Mouse (Mus musculus) thymus, adult 2 months (tissue): ENCODE measurements around the gene Map3k10. TPM values are rescaled to one million over a fixed set of nuclear protein-coding genes. Genes with fewer than 3 reads are reported as not detected.
A peak's percentile ranks its signal among the peaks of the same experiment; 100 is the strongest.

ENCODE experiments used
- DNase-seq: peaks from one replicate; pipeline ENCODE4 v3.0.0; 2021
- H3K27ac ChIP-seq: fragments of 200-500 bp; 2 replicates; pipeline ENCODE4 v1.5.1; 2012; ENCODE audit warnings: low read length, control low read depth; ENCODE audit not compliant: control insufficient read depth, insufficient read depth
- H3K27me3 ChIP-seq: fragments of 200-500 bp; 2 replicates; pipeline ENCODE4 v1.6.1; 2012; ENCODE audit warnings: mild to moderate bottlenecking, low read length, moderate library complexity, mixed read lengths; ENCODE audit not compliant: control insufficient read depth, insufficient read depth
- H3K36me3 ChIP-seq: fragments of 200-500 bp; 2 replicates; pipeline ENCODE4 v1.6.1; 2012; ENCODE audit warnings: mild to moderate bottlenecking, low read length, moderate library complexity; ENCODE audit not compliant: control insufficient read depth, insufficient read depth
- H3K4me1 ChIP-seq: fragments of 200-500 bp; replicated peaks from 2 replicates; pipeline ENCODE4 v1.6.1; 2012; ENCODE audit warnings: low read length; ENCODE audit not compliant: control insufficient read depth, insufficient read depth
- H3K4me3 ChIP-seq: fragments of 200-500 bp; 2 replicates; pipeline ENCODE4 v1.5.1; 2012; ENCODE audit warnings: mild to moderate bottlenecking, low read length, control low read depth, moderate library complexity; ENCODE audit not compliant: control insufficient read depth, insufficient read depth
- CTCF ChIP-seq: fragments of 200-500 bp; IDR thresholded peaks from 2 replicates; pipeline ENCODE4 v1.5.1; 2012; ENCODE audit warnings: mild to moderate bottlenecking, control low read depth, low read length, moderate library complexity, borderline replicate concordance; ENCODE audit not compliant: control insufficient read depth, poor library complexity, insufficient read depth; ENCODE audit errors: extremely low read depth
- POLR2A ChIP-seq: fragments of 200-500 bp; IDR thresholded peaks from 2 replicates; pipeline ENCODE4 v1.6.1; 2012; ENCODE audit warnings: mild to moderate bottlenecking, low read length, control low read depth, moderate library complexity; ENCODE audit not compliant: control insufficient read depth, poor library complexity, insufficient read depth; ENCODE audit errors: extremely low read depth
- WGBS: fragments of 180-500 bp; shearing (Covaris S2); methylation state at CpG from one replicate; pipeline ENCODE4 v1.1.7; 2018; 5-methylcytosine and 5-hydroxymethylcytosine counted together
- polyA plus RNA-seq: library from polyadenylated mRNA; depleted of rRNA; stranded (reverse); fragments of >200 nt; gene quantifications from 2 replicates; pipeline ENCODE4 v1.2.3, GENCODE M21; 2012

The Map3k10 gene
- polyA plus RNA-seq, 1 experiment: 24.7 TPM

DNA sequence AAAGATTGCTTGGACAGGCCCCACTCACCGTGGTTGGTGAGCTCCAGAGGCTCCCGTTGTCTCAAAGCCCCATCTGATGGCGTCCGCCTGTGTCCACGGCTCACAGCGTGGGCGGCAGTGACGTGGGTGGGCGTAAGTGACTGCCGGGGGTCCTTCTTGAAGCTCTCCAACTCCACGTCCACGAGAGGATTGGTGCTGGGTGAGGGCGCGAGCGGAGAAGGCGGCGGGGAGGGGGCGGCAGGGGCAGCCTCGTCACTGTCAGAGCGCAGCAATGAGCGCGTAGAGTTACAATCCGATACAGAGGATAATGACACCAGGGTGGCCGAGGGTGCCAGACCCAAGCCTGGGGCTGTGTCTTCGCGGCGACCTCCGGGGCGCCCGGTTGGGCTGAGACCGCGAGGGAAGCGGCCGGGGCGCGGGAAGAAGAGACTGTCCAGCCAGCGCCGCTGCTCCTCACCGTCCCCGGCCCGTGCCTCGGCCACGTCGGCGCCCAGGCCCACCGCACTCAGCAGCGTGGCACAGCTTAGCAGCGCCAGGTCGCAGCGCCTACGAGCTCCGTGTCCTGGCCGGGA lies 16.5 kb downstream of the Map3k10 start:
- no peaks in the 10 kb centered on the region for H3K4me1 ChIP-seq
- no peaks in the 10 kb centered on the region for H3K36me3 ChIP-seq
- no peak overlapping the region for H3K4me3 ChIP-seq
- 46% methylated on average over 53 of the region's 53 CpGs for WGBS
- no peak for TF ChIP-seq POLR2A
- H3K27ac ChIP-seq: no peak overlapping the region
- H3K27me3 ChIP-seq: peaks cover 5% of the 10 kb centered on the region; the same call in 1 of the 2 replicates
- no peak for DNase-seq

DNA sequence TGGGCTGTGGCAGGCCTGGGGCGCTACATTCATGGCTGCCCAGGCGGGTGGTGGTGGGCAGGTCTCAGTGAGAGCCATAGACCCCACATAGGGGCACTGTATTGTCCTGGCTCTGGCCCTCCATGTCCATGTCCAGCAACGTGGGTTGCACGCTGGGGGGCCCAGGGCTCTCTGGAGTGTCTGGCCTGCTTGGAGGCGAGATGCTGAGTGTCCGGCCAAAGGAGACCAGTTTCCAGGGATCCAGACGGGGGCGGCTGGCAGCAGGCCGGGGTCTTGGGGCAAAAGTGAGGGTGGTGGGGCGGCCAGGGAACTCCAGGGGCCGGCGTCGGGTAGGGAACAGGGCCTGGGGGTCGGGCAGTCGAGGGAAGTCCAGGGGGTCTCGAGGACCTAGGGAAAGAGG lies 17.8 kb downstream of the Map3k10 start:
- Histone ChIP-seq H3K27ac (no peak overlapping the region), H3K36me3 (no peaks in the 10 kb centered on the region), H3K27me3 (peaks cover 5% of the 10 kb centered on the region; the same call in 1 of the 2 replicates), H3K4me1 (no peaks in the 10 kb centered on the region), H3K4me3 (no peak overlapping the region)
- no peak for DNase-seq
- TF ChIP-seq CTCF: no peak
- no peak for TF ChIP-seq POLR2A
- 95% methylated on average over 16 of the region's 16 CpGs for WGBS

DNA sequence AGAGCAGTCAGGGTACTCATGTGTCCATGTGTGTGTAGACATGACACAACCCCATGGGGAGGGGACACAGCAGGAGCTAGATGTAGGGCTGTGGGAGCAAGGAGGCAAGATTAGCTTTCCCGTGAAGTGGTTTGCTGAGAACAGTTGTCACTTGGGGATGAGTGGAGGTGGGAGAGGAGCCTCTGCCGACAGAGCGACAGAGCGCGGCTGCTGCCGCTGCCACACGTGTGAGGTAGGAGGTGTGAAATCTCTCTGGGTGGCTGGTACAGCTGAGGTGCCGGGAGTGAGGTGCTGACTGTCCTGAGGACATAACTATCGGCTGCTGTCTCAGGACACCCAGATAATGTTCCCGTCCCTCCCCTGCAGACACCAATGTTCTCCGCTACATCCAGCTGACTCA lies 18.9 kb downstream of the Map3k10 start:
- Histone ChIP-seq H3K36me3 (no peaks in the 10 kb centered on the region), H3K27ac (no peak overlapping the region), H3K27me3 (peaks cover 5% of the 10 kb centered on the region; the same call in 1 of the 2 replicates), H3K4me1 (no peaks in the 10 kb centered on the region), H3K4me3 (no peak overlapping the region)
- DNase-seq: no peak
- WGBS: 52% methylated on average over 11 of the region's 11 CpGs
- TF ChIP-seq CTCF (no peak), POLR2A (no peak)

DNA sequence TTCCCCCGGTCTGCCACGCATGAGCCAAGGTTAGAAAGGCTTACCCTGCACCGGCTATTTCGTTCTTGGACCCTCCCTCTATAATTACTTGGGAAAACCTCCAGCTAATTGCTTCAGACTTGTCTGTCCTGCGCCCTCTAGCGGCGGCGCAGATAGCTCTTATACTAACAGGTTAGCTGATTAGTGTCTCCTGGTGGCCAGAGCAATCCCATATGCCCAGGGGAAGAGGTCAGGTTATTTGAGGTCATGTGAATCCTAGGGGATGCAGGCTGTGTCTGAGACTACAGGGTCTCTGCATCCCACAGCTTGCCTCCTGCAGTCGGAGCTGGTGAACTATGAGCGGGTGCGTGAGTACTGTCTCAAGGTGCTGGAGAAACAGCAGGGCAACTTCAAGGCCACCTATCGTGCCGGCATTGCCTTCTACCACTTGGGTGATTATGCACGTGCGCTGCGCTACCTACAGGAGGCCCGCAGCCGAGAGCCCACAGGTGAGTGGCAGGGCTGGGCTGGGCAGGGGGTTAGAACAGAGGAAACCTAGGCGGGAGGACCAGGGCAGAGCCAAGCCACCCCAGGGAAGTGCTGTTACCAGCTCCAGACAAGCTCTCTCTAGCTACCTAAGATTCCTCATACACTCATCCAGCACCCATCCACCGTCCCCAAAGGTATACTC lies 19.7 kb downstream of the Map3k10 start:
- Histone ChIP-seq H3K36me3 (no peaks in the 10 kb centered on the region), H3K4me3 (no peak overlapping the region), H3K27ac (no peak overlapping the region), H3K27me3 (peaks cover 5% of the 10 kb centered on the region; the same call in 1 of the 2 replicates), H3K4me1 (no peaks in the 10 kb centered on the region)
- TF ChIP-seq CTCF: no peak
- whole genome bisulfite sequencing: 65% methylated on average over 20 of the region's 20 CpGs
- DNase-seq: peak; percentile 26

DNA sequence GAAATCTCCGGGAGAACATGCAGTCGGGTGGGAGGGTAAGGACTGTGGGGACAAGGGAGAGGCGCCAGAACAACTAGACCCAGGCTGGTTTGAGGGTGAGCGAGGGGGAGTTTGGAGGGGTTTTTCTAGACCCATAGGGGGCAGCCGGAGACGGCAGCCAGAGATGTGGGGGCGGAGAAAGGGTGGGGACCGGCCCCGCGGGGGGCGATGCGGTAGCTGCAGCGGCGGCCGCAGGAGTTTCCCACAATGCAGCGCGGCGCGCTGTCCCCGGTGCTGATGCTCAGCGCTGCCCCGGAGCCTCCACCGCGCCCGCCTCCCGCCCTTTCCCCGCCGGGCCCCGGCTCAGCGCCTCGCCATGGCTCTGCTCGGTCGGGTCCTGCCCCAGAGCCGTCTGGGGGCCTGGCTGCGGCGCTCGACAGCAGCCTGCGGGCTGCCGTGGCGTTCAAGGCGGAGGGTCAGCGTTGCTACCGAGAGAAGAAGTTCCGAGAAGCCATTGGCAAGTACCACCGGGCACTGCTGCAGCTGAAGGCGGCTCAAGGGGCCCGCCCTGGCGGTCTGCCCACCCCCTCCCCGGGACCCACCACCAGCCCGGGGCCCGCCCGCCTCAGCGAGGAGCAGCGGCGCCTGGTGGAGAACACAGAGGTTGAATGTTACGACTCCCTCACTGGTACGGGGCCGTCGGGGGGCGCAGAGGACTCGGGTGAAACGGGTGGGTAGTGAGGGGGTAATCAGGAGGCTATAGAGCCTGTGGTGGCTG lies 20.5 kb downstream of the Map3k10 start, which contains the start of gene Ttc9b:
Gene Ttc9b (plus strand): TSS at position 235 of the 757 bp plus-strand sequence.
- Histone ChIP-seq H3K36me3 (no peaks in the 10 kb centered on the region), H3K4me1 (no peaks in the 10 kb centered on the region), H3K4me3 (no peak within 1 kb of the TSS), H3K27me3 (peaks cover 5% of the 10 kb centered on the region; the same call in 1 of the 2 replicates), H3K27ac (no peak within 1 kb of the TSS)
- peak; percentile 51 for DNase-seq
- 7% methylated on average over 59 of the region's 62 CpGs for WGBS
- TF ChIP-seq POLR2A (no peak), CTCF (no peak)

DNA sequence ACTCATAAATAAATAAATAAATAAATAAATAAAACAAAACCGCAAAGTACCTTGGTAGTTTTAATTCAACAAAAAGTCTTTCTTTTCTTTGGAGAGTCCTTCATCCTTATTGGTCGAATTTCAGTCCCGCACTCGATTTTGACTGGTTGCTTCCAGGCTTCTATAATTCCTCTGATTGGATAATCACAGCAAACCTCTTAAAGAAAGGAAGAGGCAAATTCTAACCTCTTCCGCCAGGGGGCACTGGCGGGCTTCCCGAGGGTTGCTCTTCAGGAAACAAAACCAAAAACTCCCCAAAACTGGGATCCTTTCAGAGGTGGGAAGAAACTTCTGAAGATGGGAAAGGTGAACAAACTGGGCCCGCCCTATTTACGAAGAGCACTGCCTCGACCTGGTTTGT lies 23.4 kb downstream of the Map3k10 start:
- WGBS: 5% methylated on average over 10 of the region's 10 CpGs

More for the DNA sequence above, 23.4 kb downstream of the Map3k10 start:
- Histone ChIP-seq H3K27ac (no peak overlapping the region), H3K27me3 (peaks cover 5% of the 10 kb centered on the region; the same call in 1 of the 2 replicates), H3K36me3 (no peaks in the 10 kb centered on the region), H3K4me1 (no peaks in the 10 kb centered on the region), H3K4me3 (no peak overlapping the region)
- DNase-seq: peak; percentile 64
- TF ChIP-seq CTCF (no peak), POLR2A (no peak)
